Mouse (Mus musculus): ENCODE measurements around the gene Tcf23. TPM values are rescaled to one million over a fixed set of nuclear protein-coding genes. Genes with fewer than 3 reads are reported as not detected.
A peak's percentile ranks its signal among the peaks of the same experiment; 100 is the strongest.

Tcf23 gene
- polyA plus RNA-seq, 1 experiment from 2014 or later, result 0.35 TPM

DNA sequence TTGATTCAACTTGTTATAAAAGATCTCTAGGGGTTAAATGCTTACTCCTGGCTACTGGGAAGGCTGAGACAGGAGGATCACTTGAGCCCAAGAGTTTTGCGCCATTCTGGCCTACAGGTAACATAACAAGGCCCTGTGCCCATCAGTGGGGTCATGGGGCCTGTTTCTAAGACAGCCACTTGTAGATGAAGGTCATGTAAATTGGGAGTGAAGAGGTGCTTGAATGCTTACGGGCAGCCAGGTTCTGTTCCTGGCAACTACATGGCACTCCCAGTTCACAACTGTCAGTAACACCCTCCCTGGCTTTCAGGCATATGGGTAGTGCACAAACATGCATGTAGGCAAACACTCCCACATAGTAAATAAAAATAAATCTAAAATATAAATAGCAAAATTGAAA lies 17.5 kb upstream of the Tcf23 start:
- H3K27me3 ChIP-seq, result no peaks in the 10 kb centered on the region; the same call in 1 of the 2 replicates
- H3K4me3 ChIP-seq, result peak overlapping the region; percentile 52; the same call in 1 of the 2 replicates
- H3K27ac ChIP-seq, result no peak overlapping the region
- 0 out of 2 replicates have a peak overlapping the region, but pooled peaks have one; percentile 80 for H3K4me2 ChIP-seq
- no peaks in the 10 kb centered on the region for H3K9me3 ChIP-seq
- H3K9ac ChIP-seq, result no peak overlapping the region
- H3K36me3 ChIP-seq, result peaks cover 36% of the 10 kb centered on the region
- 78% methylated on average over 2 of the region's 2 CpGs for WGBS
- no peak for ATAC-seq (ENCODE audit: borderline replicate concordance, extremely low read depth, low FRiP score, low TSS enrichment)
- H3K4me1 ChIP-seq, result peaks cover 16% of the 10 kb centered on the region

DNA sequence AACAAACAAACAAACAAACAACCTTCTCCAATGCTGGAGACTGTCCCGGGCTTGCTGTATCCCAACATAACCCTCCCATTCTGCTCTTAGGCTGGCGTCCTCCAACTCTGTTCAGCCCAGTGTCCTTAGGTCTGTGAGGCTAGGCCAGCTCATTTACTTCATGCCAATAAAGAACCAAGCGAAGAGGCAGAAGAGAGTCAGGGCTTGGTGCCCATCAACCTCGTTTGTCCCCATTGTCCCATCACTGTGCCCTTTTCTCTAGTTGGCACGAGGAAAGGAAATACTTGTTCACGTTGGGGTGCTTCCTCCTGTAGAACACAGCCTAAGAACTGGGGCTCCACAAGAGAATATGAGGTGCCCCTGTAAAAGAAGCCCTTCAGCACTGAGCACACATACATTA lies 16.8 kb upstream of the Tcf23 start:
- Histone ChIP-seq H3K4me1 (peaks cover 16% of the 10 kb centered on the region), H3K27ac (no peak overlapping the region), H3K36me3 (peaks cover 38% of the 10 kb centered on the region), H3K4me2 (no peak overlapping the region), H3K27me3 (no peaks in the 10 kb centered on the region), H3K4me3 (no peak overlapping the region), H3K9me3 (no peaks in the 10 kb centered on the region), H3K9ac (no peak overlapping the region)
- WGBS, result 74% methylated on average over 6 of the region's 6 CpGs
- ATAC-seq (ENCODE audit: borderline replicate concordance, extremely low read depth, low FRiP score, low TSS enrichment), result no peak

DNA sequence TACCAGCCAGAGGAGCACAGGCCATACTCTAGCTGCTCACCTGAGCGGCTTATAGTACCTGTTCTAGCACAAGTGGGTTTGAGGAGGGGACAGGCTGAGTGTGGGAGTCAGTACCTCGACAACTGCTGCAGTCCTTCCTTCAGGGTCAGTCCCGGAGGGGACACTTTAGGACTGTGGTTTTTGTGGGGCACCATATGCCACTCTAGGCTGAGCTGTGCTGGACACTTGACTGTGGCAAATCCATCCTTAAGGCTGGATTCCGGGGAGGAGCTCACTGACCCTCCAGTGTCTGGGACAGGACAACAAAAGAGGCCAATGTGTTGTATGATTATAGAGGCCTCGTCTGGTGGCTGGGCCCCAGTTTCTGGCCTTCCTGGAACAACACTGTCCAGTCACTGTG lies 15.9 kb upstream of the Tcf23 start:
- Histone ChIP-seq H3K9me3 (no peaks in the 10 kb centered on the region), H3K9ac (no peak overlapping the region), H3K4me2 (no peak overlapping the region), H3K4me1 (peaks cover 16% of the 10 kb centered on the region), H3K4me3 (no peak overlapping the region), H3K27ac (no peak overlapping the region), H3K36me3 (peaks cover 42% of the 10 kb centered on the region), H3K27me3 (no peaks in the 10 kb centered on the region)
- 82% methylated on average over 5 of the region's 5 CpGs for WGBS
- no peak for ATAC-seq (ENCODE audit: borderline replicate concordance, extremely low read depth, low FRiP score, low TSS enrichment)

DNA sequence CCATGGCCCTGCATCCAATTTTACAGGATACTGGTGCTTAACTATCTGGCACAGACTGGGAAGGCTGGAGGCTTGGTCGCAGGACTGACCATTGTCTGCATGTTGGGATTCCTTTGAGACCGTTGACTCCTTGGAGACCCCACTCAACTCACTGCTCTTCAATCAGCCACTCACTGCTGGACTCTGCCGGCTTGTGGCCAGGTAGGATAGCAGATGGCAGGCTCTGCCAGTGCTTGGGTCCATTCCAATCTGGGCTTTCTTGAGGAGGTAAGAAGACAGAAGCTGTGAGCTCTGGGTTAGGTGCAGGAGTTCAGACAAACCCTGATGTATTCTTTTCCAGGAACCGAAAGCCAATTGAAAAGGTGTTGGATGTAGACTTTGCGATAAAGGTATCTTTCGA lies 14.4 kb upstream of the Tcf23 start:
- no peak overlapping the region for H3K9ac ChIP-seq
- peaks cover 27% of the 10 kb centered on the region for H3K4me1 ChIP-seq
- H3K36me3 ChIP-seq, result peaks cover 54% of the 10 kb centered on the region
- no peak overlapping the region for H3K27ac ChIP-seq
- no peaks in the 10 kb centered on the region for H3K27me3 ChIP-seq
- 95% methylated on average over 6 of the region's 6 CpGs for WGBS
- H3K4me3 ChIP-seq, result no peak overlapping the region
- H3K4me2 ChIP-seq, result no peak overlapping the region
- H3K9me3 ChIP-seq, result no peaks in the 10 kb centered on the region
- ATAC-seq (ENCODE audit: borderline replicate concordance, extremely low read depth, low FRiP score, low TSS enrichment), result no peak

DNA sequence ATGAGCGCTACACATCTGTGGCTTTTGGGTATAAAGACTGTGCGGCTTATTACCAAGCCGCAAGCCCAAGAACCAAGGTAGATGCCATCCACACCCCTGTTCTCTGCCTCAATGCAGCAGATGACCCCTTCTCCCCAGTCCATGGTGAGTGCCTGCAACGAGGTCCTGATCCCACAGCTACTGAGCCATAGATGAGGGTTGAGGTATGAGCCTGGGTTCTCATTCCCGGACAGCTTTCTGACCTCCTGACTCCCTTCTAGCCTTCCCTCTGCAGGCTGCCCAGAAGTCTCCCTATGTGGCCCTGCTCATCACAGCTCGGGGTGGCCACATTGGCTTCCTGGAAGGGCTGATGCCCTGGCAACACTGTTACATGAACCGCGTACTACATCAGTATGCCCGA lies 13.9 kb upstream of the Tcf23 start:
- Histone ChIP-seq H3K4me1 (peaks cover 27% of the 10 kb centered on the region), H3K36me3 (peaks cover 54% of the 10 kb centered on the region), H3K27me3 (no peaks in the 10 kb centered on the region), H3K9me3 (no peaks in the 10 kb centered on the region), H3K4me3 (no peak overlapping the region), H3K27ac (no peak overlapping the region), H3K4me2 (no peak overlapping the region), H3K9ac (no peak overlapping the region)
- 93% methylated on average over 9 of the region's 9 CpGs for WGBS
- no peak for ATAC-seq (ENCODE audit: borderline replicate concordance, extremely low read depth, low FRiP score, low TSS enrichment)

DNA sequence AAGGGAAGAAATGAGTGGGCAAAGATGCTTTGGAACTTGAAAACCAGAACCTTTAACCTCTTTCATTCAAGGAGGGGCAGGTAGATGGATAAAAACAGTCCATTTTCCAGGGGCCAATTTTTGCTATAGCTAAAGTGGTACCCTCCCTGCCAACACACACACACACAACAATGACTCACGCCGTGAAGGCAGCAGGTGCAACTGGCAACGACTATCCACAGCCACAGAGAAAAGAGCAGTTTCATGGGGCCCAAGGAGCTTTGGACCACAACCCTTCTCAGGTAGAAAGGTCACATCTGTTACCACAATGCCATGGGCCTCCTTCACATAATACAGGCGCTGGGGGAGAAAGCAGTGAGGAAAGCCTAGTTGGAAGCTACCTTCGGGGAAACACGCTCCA lies 12.7 kb upstream of the Tcf23 start:
- 90% methylated on average over 6 of the region's 6 CpGs for WGBS
- peaks cover 24% of the 10 kb centered on the region for H3K4me1 ChIP-seq
- H3K9me3 ChIP-seq, result no peaks in the 10 kb centered on the region
- no peaks in the 10 kb centered on the region for H3K27me3 ChIP-seq
- no peak overlapping the region for H3K27ac ChIP-seq
- no peak overlapping the region for H3K4me3 ChIP-seq
- no peak for ATAC-seq (ENCODE audit: borderline replicate concordance, extremely low read depth, low FRiP score, low TSS enrichment)
- H3K9ac ChIP-seq, result no peak overlapping the region
- H3K4me2 ChIP-seq, result no peak overlapping the region
- H3K36me3 ChIP-seq, result peaks cover 54% of the 10 kb centered on the region

DNA sequence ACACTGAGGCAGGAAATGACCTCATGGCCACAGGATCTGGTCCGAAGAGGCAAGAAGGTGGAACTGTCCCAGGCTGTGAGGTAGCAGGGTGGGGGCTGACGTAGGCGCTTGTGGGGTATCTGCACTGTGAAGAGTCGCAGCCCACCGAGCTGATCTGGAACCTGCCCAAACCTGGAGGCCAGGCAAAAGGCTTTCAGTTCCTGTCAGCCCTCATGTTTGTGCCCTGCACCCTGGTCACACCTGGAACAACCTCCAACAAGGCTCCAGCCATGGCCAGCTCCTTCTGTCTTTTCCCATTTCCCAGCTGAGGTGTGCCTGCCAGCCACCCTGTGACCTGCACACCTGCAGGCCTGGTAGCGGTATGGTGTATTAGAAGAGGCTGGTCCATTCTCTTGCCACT lies 10.6 kb upstream of the Tcf23 start:
- peak overlapping the region; percentile 10; the same call in 1 of the 2 replicates for H3K4me2 ChIP-seq
- no peaks in the 10 kb centered on the region for H3K27me3 ChIP-seq
- no peaks in the 10 kb centered on the region for H3K9me3 ChIP-seq
- H3K4me1 ChIP-seq, result peaks cover 24% of the 10 kb centered on the region
- no peak overlapping the region for H3K27ac ChIP-seq
- H3K4me3 ChIP-seq, result no peak overlapping the region
- H3K9ac ChIP-seq, result no peak overlapping the region
- ATAC-seq (ENCODE audit: borderline replicate concordance, extremely low read depth, low FRiP score, low TSS enrichment), result no peak
- peaks cover 48% of the 10 kb centered on the region for H3K36me3 ChIP-seq
- 91% methylated on average over 6 of the region's 6 CpGs for WGBS

DNA sequence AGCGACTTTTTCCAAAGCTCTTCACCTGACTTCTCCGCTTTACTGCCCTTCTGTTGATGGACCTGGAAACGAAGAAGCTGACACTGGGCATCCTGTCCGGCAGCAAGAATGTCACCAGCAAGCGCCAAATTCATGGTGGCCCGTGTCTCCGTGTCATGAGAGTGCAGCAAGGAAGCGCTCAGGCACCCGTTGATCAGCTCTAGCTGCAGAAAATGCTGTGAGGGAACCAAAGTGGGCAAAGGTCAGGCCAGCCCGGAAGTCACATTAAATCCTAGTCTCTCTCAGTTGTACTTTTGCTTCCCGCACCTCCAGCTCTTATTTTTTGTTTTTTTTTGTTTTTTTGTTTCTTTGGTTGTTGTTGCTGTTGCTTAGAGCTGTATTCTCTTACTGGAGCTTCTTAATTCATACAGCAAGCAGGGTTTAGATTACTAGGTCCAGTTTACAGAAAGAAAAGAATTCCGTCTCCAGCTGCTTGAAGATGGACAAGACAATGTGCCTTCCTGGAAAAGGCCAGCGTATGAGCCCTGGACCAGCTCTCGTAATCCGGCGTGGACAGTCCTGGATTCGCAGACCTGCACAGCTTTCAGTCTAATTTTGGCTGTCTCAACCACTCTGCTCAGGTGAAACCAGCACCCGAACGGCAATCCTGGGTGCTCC lies 9.1 kb upstream of the Tcf23 start:
- peak; percentile 13; the same call in 1 of the 2 replicates for ATAC-seq (ENCODE audit: borderline replicate concordance, extremely low read depth, low FRiP score, low TSS enrichment)
- H3K9ac ChIP-seq, result peak overlapping the region; percentile 89
- peaks cover 24% of the 10 kb centered on the region for H3K4me1 ChIP-seq
- no peaks in the 10 kb centered on the region for H3K9me3 ChIP-seq
- H3K4me2 ChIP-seq, result peak overlapping the region; percentile 82
- peak overlapping the region; percentile 91 for H3K4me3 ChIP-seq
- peaks cover 34% of the 10 kb centered on the region for H3K36me3 ChIP-seq
- H3K27ac ChIP-seq, result peak overlapping the region; percentile 92
- H3K27me3 ChIP-seq, result no peaks in the 10 kb centered on the region
- 21% methylated on average over 19 of the region's 19 CpGs for WGBS

DNA sequence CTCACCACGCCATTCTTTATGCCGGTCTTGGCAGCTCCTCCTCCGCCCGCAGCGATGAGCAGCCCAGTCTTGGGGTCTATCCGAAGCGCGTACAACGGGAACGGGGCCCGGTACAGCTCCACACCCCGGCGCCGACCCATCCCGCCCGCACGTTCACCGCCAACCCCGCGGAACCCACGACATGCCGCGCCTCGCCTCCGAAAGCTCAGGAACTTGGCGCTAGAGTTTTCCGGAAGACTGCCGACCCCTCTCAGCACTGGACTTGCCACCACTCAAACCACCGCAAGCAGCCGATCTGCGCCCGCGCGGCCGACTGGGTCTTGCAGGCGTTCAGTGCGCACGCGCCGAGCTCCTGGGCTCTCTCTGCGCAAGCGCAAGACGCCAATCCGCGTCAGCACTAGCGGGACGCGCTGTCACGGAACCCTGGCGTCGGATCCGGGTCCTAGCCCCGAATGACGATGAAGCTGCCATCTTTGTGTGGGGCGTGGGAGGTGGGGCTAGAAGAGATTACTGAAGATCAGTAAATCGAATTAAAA lies 8.4 kb upstream of the Tcf23 start, which contains the start of gene Preb:
Preb (minus strand) TSS at position 396 of the 536 bp plus-strand sequence.
- peak; percentile 95 for ATAC-seq (ENCODE audit: borderline replicate concordance, extremely low read depth, low FRiP score, low TSS enrichment)
- H3K4me2 ChIP-seq, result peak within 1 kb of the TSS; percentile 82
- peak within 1 kb of the TSS; percentile 89 for H3K9ac ChIP-seq
- no peaks in the 10 kb centered on the region for H3K27me3 ChIP-seq
- peak within 1 kb of the TSS; percentile 92 for H3K27ac ChIP-seq
- H3K4me3 ChIP-seq, result peak within 1 kb of the TSS; percentile 91
- no peaks in the 10 kb centered on the region for H3K9me3 ChIP-seq
- WGBS, result under 1% methylated on average over 56 of the region's 56 CpGs
- H3K4me1 ChIP-seq, result peaks cover 24% of the 10 kb centered on the region
- H3K36me3 ChIP-seq, result peaks cover 27% of the 10 kb centered on the region

DNA sequence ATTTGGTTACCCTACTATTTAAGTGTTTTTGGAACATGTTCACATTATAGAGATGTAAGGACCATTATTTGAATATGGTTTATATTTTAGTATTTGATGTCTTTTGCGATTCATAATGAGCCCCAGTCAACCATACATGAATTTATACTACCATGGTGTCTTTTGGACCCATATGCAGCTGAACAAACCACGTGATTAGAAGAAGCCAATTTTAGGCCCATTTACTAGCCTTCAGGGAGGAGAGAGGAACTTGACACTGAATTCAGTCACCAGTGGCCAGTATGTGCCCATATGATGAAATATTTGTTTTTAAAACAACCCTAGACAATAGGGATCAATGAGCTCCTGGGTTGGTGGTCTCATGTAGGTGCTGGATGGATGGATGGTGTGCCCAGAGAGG lies 7.6 kb upstream of the Tcf23 start:
- peak overlapping the region; percentile 82 for H3K4me2 ChIP-seq
- peak overlapping the region; percentile 92; the same call in 1 of the 2 replicates for H3K27ac ChIP-seq
- peaks cover 24% of the 10 kb centered on the region for H3K4me1 ChIP-seq
- WGBS, result 90% methylated on average over 2 of the region's 2 CpGs
- no peak for ATAC-seq (ENCODE audit: borderline replicate concordance, extremely low read depth, low FRiP score, low TSS enrichment)
- H3K27me3 ChIP-seq, result no peaks in the 10 kb centered on the region
- 0 out of 2 replicates have a peak overlapping the region, but pooled peaks have one; percentile 91 for H3K4me3 ChIP-seq
- H3K9ac ChIP-seq, result no peak overlapping the region
- peaks cover 19% of the 10 kb centered on the region for H3K36me3 ChIP-seq
- no peaks in the 10 kb centered on the region for H3K9me3 ChIP-seq

DNA sequence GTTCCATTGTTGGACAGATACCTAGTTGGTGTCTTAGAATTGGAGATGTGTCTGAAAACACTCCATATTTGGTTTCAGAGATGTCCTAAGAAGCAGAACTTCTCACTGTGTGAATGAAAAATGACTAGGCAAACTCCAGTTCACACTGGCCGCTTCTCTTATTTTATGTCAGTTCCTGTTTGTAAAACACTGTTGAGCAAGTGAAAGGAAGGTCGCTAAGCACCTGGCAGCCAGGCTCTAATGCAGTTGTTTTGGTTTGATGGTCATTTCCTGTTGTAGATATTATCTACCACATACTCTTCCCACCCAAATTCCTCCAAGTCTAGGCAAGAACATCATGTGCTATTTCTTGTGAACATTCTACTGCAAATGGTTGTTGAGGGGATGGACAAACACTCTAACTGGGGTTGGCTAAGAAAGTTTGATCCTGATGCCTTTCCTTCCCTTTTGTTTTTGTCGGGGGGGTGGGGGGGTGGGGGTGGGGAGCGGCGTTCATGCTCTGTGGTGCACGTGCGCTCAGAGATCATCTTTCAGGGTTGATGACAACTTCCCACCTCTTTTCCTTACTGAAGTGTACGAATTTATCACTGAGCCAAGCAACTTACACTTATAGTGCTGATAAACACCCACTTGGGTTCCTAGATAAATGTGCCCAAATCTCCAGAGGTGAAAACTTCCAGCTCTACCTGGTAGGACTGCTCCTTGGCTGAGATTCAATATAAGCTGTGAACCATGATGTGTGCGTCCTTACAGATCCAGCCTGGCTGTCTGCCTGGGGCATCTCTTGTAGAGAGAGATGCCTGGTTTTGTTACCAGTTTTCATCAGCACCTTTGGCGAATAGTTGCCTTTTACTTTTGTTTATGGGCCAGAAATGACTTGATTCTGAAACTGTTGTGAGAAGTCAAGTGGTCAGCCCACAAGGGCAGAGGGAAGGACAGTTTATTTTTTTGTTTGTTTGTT lies 6.6 kb upstream of the Tcf23 start:
- peaks cover 15% of the 10 kb centered on the region for H3K36me3 ChIP-seq
- H3K4me1 ChIP-seq, result peaks cover 24% of the 10 kb centered on the region
- H3K4me2 ChIP-seq, result no peak overlapping the region
- no peak overlapping the region for H3K27ac ChIP-seq
- H3K9me3 ChIP-seq, result no peaks in the 10 kb centered on the region
- no peaks in the 10 kb centered on the region for H3K27me3 ChIP-seq
- H3K4me3 ChIP-seq, result no peak overlapping the region
- H3K9ac ChIP-seq, result no peak overlapping the region
- no peak for ATAC-seq (ENCODE audit: borderline replicate concordance, extremely low read depth, low FRiP score, low TSS enrichment)
- WGBS, result 51% methylated on average over 10 of the region's 10 CpGs
